Mouse (Mus musculus) ES-Bruce4 (cell line): Measurements from ENCODE around the gene Chd5.

ENCODE experiments used
- CTCF ChIP-seq: IDR thresholded peaks from one replicate; pipeline ENCODE4 v1.8.1; 2011; ENCODE audit warnings: low read depth, low read length
- EP300 ChIP-seq: IDR thresholded peaks from 2 replicates; pipeline ENCODE4 v1.6.1; 2011; ENCODE audit warnings: low read depth, low read length; ENCODE audit not compliant: insufficient read depth

- TF ChIP-seq CTCF (peak; percentile 72), EP300 (no peak)
Measured at GRCm38 (mm10) chr4:152385644-152386043, 47.2 kb downstream of the Chd5 start.
